Mouse (Mus musculus) cerebellum, adult 9-11 months (tissue): ENCODE data around the gene Hist3h2ba.

ENCODE experiments used
- DNase-seq: peaks from one replicate; pipeline ENCODE4 v3.0.0; 2022

Gene Hist3h2ba

GRCm38 (mm10) chr11:58967346-58967745 lies 18.6 kb downstream of the Hist3h2ba start:
- DNase-seq = no peak

GRCm38 (mm10) chr11:58968551-58968950 lies 19.8 kb downstream of the Hist3h2ba start:
- DNase-seq = no peak

- DNase-seq = no peak
Measured at GRCm38 (mm10) chr11:58969027-58969426, 20.3 kb downstream of the Hist3h2ba start.

GRCm38 (mm10) chr11:58969659-58970058 lies 20.9 kb downstream of the Hist3h2ba start:
- no peak for DNase-seq

GRCm38 (mm10) chr11:58970831-58971530 lies 22.3 kb downstream of the Hist3h2ba start:
- DNase-seq = no peak

GRCm38 (mm10) chr11:58971796-58972195 lies 23.1 kb downstream of the Hist3h2ba start:
- no peak for DNase-seq

- DNase-seq = no peak
Measured at GRCm38 (mm10) chr11:58974414-58974813, 25.7 kb downstream of the Hist3h2ba start.

GRCm38 (mm10) chr11:58977150-58977549 lies 28.4 kb downstream of the Hist3h2ba start:
- no peak for DNase-seq

- no peak for DNase-seq
Measured at GRCm38 (mm10) chr11:58977607-58978026, 28.9 kb downstream of the Hist3h2ba start.

- peak; percentile 67 for DNase-seq
Measured at GRCm38 (mm10) chr11:58978027-58978705, 29.4 kb downstream of the Hist3h2ba start, which contains the start of gene Trim11. Gene Trim11, plus strand, starts transcription at chr11:58978093.

GRCm38 (mm10) chr11:58978706-58979030 lies 29.9 kb downstream of the Hist3h2ba start:
- DNase-seq = no peak

- DNase-seq = no peak
Measured at GRCm38 (mm10) chr11:58979183-58979582, 30.5 kb downstream of the Hist3h2ba start.

GRCm38 (mm10) chr11:58979661-58980060 lies 30.9 kb downstream of the Hist3h2ba start:
- no peak for DNase-seq

GRCm38 (mm10) chr11:58980381-58980990 lies 31.8 kb downstream of the Hist3h2ba start:
- DNase-seq = no peak

- DNase-seq = no peak
Measured at GRCm38 (mm10) chr11:58981541-58982447, 33.1 kb downstream of the Hist3h2ba start.

- DNase-seq = no peak
Measured at GRCm38 (mm10) chr11:58982471-58983097, 33.9 kb downstream of the Hist3h2ba start.

GRCm38 (mm10) chr11:58983691-58984341 lies 35.1 kb downstream of the Hist3h2ba start:
- no peak for DNase-seq

- no peak for DNase-seq
Measured at GRCm38 (mm10) chr11:58984657-58985056, 35.9 kb downstream of the Hist3h2ba start.

- no peak for DNase-seq
Measured at GRCm38 (mm10) chr11:58985299-58985917, 36.7 kb downstream of the Hist3h2ba start.

- no peak for DNase-seq
Measured at GRCm38 (mm10) chr11:58989166-58989565, 40.4 kb downstream of the Hist3h2ba start.

- DNase-seq = no peak
Measured at GRCm38 (mm10) chr11:58990141-58990540, 41.4 kb downstream of the Hist3h2ba start.
